ENCODE assay signal across 9 mouse cellular contexts in the genomic region with DNA sequence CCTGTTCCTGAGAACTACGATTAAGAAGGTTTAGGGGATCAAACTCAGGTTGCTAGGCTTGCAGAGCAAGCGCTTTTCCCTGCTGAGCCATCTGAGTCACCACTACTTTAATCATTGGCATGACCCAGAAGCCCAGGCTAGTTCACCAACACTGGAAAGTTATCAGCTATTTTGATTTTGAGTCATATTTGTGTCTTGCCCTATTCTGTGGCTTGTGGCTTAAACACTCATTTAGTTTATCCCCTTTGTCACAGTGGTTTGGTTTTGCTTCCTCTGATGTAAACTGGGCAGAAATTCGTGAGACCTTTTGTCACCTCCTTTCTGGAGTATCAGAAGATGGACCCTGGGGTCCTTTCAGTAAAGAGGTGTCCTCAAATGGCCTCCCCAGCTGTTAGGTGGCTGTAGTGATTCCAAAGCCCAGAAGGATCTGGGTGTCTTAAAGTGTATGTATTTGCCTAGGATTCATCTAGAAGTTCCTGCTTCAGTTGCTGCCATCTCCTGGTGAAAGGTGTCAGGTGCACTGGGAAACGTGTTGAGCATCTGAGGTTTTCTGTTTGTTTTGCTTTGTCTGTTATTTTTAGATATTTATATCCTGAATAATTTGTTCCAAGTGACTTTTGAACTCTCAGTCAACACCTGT. TPM values are rescaled to one million over a fixed set of nuclear protein-coding genes. Genes with fewer than 3 reads are reported as not detected.
A peak's percentile ranks its signal among the peaks of the same experiment; 100 is the strongest.
DNase-seq lines count a peak whose midpoint lies in the region; ATAC-seq and TF ChIP-seq lines count a peak whose summit lies in the region.
"Had no signal": no experiment of that assay in that cellular context is flagged by ENCODE, and none has a peak within 500 bp of the region (broad histone marks: within the 10 kb centered on the region; RNA-seq: fewer than 3 reads in every experiment).

No protein-coding gene starts in this region.

- H3K27me3 ChIP-seq in kidney, postnatal 0 days (ENCODE audit: insufficient read depth, low read length), result no peaks in the 10 kb centered on the region
- no peaks in the 10 kb centered on the region for H3K27me3 ChIP-seq in kidney, embryonic 15.5 days
- peaks cover 0 to 1% of the 10 kb centered on the region in 2 experiments; a peak in 1 of 4 replicates for H3K27me3 ChIP-seq in MEL (ENCODE audit: control insufficient read depth in 1 of 2, insufficient read depth in 2 of 2, low read length in 2 of 2)
- no peaks in the 10 kb centered on the region for H3K27me3 ChIP-seq in hindbrain, embryonic 16.5 days (replicated peaks; ENCODE audit: control insufficient read depth, insufficient read depth, low read length)
- H3K27me3 ChIP-seq: limb, embryonic 12.5 days had no signal

- no peak overlapping the region for H3K27ac ChIP-seq in kidney, postnatal 0 days
- no peak overlapping the region for H3K27ac ChIP-seq in kidney, embryonic 15.5 days
- no peak overlapping the region for H3K27ac ChIP-seq in MEL (ENCODE audit: control insufficient read depth, low read depth, low read length)
- H3K27ac ChIP-seq in hindbrain, embryonic 16.5 days (ENCODE audit: low read depth, low read length), result no peak overlapping the region
- H3K27ac ChIP-seq: limb, embryonic 12.5 days had no signal

- DNase-seq in cerebellum, adult 11-12 months, result no peak
- DNase-seq in kidney, postnatal 0 days (ENCODE audit: low spot score), result peak; percentile 54
- DNase-seq in MEL (ENCODE audit: low read depth, low spot score), result peak; percentile 41
- no peak for DNase-seq in spleen, postnatal 36 days (ENCODE audit: low spot score in 2 of 2)
- DNase-seq in natural killer cell, adult 2 months (ENCODE audit: low spot score in 2 of 2), result no peak

- no peak for TF ChIP-seq POLR2A in MEL (IDR thresholded peaks at IDR 0.05; ENCODE audit: control insufficient read depth in 1 of 2, insufficient read depth in 1 of 2, low read depth in 1 of 2, low read length in 2 of 2, poor library complexity in 1 of 2)

- no peak overlapping the region for H3K9ac ChIP-seq in kidney, postnatal 0 days (ENCODE audit: low read depth, low read length)
- no peak overlapping the region for H3K9ac ChIP-seq in kidney, embryonic 15.5 days
- no peak overlapping the region for H3K9ac ChIP-seq in MEL (ENCODE audit: control insufficient read depth, low read depth, low read length, poor library complexity, severe bottlenecking)
- no peak overlapping the region for H3K9ac ChIP-seq in hindbrain, embryonic 16.5 days (ENCODE audit: low read depth, low read length)
- H3K9ac ChIP-seq: limb, embryonic 12.5 days had no signal

- no peak overlapping the region for H3K4me3 ChIP-seq in kidney, postnatal 0 days (replicated peaks; ENCODE audit: low read depth, low read length)
- H3K4me3 ChIP-seq in kidney, embryonic 15.5 days (replicated peaks), result no peak overlapping the region
- H3K4me3 ChIP-seq in MEL (ENCODE audit: control insufficient read depth in 1 of 2, insufficient read depth in 1 of 2, low read depth in 2 of 2, low read length in 2 of 2), result no peak overlapping the region
- H3K4me3 ChIP-seq in hindbrain, embryonic 16.5 days (ENCODE audit: low read length), result no peak overlapping the region
- H3K4me3 ChIP-seq: limb, embryonic 12.5 days had no signal

- TF ChIP-seq RAD21 in MEL (IDR thresholded peaks at IDR 0.05; ENCODE audit: low read depth, low read length), result peak; percentile 51

- no peaks in the 10 kb centered on the region for H3K79me2 ChIP-seq in MEL (ENCODE audit: control insufficient read depth, insufficient read depth, low read length, poor library complexity)

- WGBS in kidney, postnatal 0 days, result 61% methylated on average over 4 of the region's 4 CpGs
- WGBS in kidney, embryonic 15.5 days, result 61% methylated on average over 4 of the region's 4 CpGs
- 66% methylated on average over 4 of the region's 4 CpGs for WGBS in hindbrain, embryonic 16.5 days

- H3K36me3 ChIP-seq in kidney, postnatal 0 days (ENCODE audit: insufficient read depth, low read length), result no peaks in the 10 kb centered on the region
- no peaks in the 10 kb centered on the region for H3K36me3 ChIP-seq in kidney, embryonic 15.5 days
- no peaks in the 10 kb centered on the region for H3K36me3 ChIP-seq in MEL (ENCODE audit: control insufficient read depth in 1 of 2, insufficient read depth in 2 of 2, low read length in 2 of 2)
- H3K36me3 ChIP-seq in hindbrain, embryonic 16.5 days (ENCODE audit: control insufficient read depth, insufficient read depth, low read length), result no peaks in the 10 kb centered on the region
- H3K36me3 ChIP-seq: limb, embryonic 12.5 days had no signal

- no peaks in the 10 kb centered on the region for H3K9me3 ChIP-seq in kidney, postnatal 0 days (replicated peaks; ENCODE audit: low read length)
- no peaks in the 10 kb centered on the region for H3K9me3 ChIP-seq in kidney, embryonic 15.5 days (replicated peaks)
- no peaks in the 10 kb centered on the region for H3K9me3 ChIP-seq in MEL (replicated peaks; ENCODE audit: insufficient read depth, low read length)
- H3K9me3 ChIP-seq in hindbrain, embryonic 16.5 days (ENCODE audit: control insufficient read depth, low read length), result no peaks in the 10 kb centered on the region
- H3K9me3 ChIP-seq: limb, embryonic 12.5 days had no signal

- ATAC-seq in cerebellum, adult (ENCODE audit: insufficient number of reproducible peaks, low FRiP score, low TSS enrichment), result peak; percentile 68; the same call in 1 of the 2 replicates
- no peak for ATAC-seq in kidney, postnatal 0 days (replicated peaks; ENCODE audit: low FRiP score, low read depth)
- ATAC-seq in kidney, embryonic 15.5 days (replicated peaks; ENCODE audit: low FRiP score), result no peak
- ATAC-seq in hindbrain, embryonic 16.5 days, result peak; percentile 68; the same call in 1 of the 2 replicates

- peak; percentile 76 for TF ChIP-seq CTCF in kidney, postnatal 0 days (IDR thresholded peaks at IDR 0.05; ENCODE audit: low read depth)
- peak; percentile 49 to 63 (median 51) for TF ChIP-seq CTCF in MEL (IDR thresholded peaks at IDR 0.05 in 2 of 3, conservative IDR thresholded peaks at IDR 0.05 in 1 of 3; ENCODE audit: control insufficient read depth in 1 of 3, insufficient read depth in 1 of 3, low read depth in 2 of 3, low read length in 3 of 3, poor library complexity in 1 of 3, severe bottlenecking in 1 of 3)

- no peaks in the 10 kb centered on the region for H3K4me1 ChIP-seq in kidney, postnatal 0 days (replicated peaks; ENCODE audit: insufficient read depth, low read length)
- H3K4me1 ChIP-seq in kidney, embryonic 15.5 days, result no peaks in the 10 kb centered on the region
- no peaks in the 10 kb centered on the region for H3K4me1 ChIP-seq in MEL (ENCODE audit: control insufficient read depth in 1 of 2, insufficient read depth in 2 of 2, low read length in 2 of 2)
- no peaks in the 10 kb centered on the region for H3K4me1 ChIP-seq in hindbrain, embryonic 16.5 days (ENCODE audit: control insufficient read depth, insufficient read depth, low read depth, low read length)
- H3K4me1 ChIP-seq: limb, embryonic 12.5 days had no signal

- TF ChIP-seq EP300 in MEL (IDR thresholded peaks at IDR 0.05; ENCODE audit: low read depth in 1 of 2, low read length in 2 of 2), result no peak

- H3K4me2 ChIP-seq in kidney, postnatal 0 days (ENCODE audit: low read length), result no peak overlapping the region
- no peak overlapping the region for H3K4me2 ChIP-seq in kidney, embryonic 15.5 days
- no peak overlapping the region for H3K4me2 ChIP-seq in hindbrain, embryonic 16.5 days (ENCODE audit: low read length)
- H3K4me2 ChIP-seq: limb, embryonic 12.5 days had no signal

TF ChIP-seq in MEL, 35 proteins besides CTCF, POLR2A, EP300 and RAD21:
- TF ChIP-seq SMC3 (IDR thresholded peaks at IDR 0.05; ENCODE audit: low read depth, low read length) (peak; percentile 65), CHD1 (IDR thresholded peaks at IDR 0.05; ENCODE audit: low read depth, low read length) (no peak), NELFE (IDR thresholded peaks at IDR 0.05; ENCODE audit: low read depth, low read length) (no peak), E2F4 (IDR thresholded peaks at IDR 0.05; ENCODE audit: borderline replicate concordance, low read depth, low read length) (no peak), ZC3H11A (IDR thresholded peaks at IDR 0.05; ENCODE audit: low read depth, low read length) (peak; percentile 33; the same call in 1 of the 2 replicates)

RNA-seq across cellular contexts. Expression of gene Rasd2, which starts 20.3 kb away (rescaled TPM):
- polyA plus RNA-seq in kidney, postnatal 0 days (2015; fragmentation: Nextera tagmentation; extraction: Ambion mirVana), result 1.4 and 1.5 TPM in 2 replicates
- 1.9 and 2.3 TPM in 2 replicates for polyA plus RNA-seq in kidney, embryonic 15.5 days (2015; fragmentation: Nextera tagmentation; extraction: Ambion mirVana)
- not detected in 2 replicates for total RNA-seq in MEL (2012; rRNA removed)
- polyA plus RNA-seq in MEL (2012; ENCODE audit: insufficient read depth in 1 of 2, insufficient read length in 2 of 2, low read depth in 1 of 2, low replicate concordance in 2 of 2, missing spikeins in 1 of 2), result not detected
- 4.0 and 4.1 TPM in 2 replicates for polyA plus RNA-seq in hindbrain, embryonic 16.5 days (2015; fragmentation: Nextera tagmentation; extraction: Ambion mirVana)

Comparison
In these comparisons a context has a peak if more than half of its experiments do, and no peak if none do; other contexts are left out.
1. ATAC-seq: peak in cerebellum, adult (single experiment) and hindbrain, embryonic 16.5 days (single experiment); none in kidney, postnatal 0 days (single experiment) and kidney, embryonic 15.5 days (single experiment).
2. DNase-seq: peak in kidney, postnatal 0 days (single experiment) and MEL (single experiment); none in cerebellum, adult 11-12 months (single experiment), spleen, postnatal 36 days (0 of 2) and natural killer cell, adult 2 months (0 of 2).